Mouse (Mus musculus) cortical plate, adult 2 months (tissue): ENCODE results near the gene Pbx1. TPM values are rescaled to one million over a fixed set of nuclear protein-coding genes. Genes with fewer than 3 reads are reported as not detected.

Experiments used
- H3K27ac ChIP-seq: fragments of 200-500 bp; 2 replicates; pipeline ENCODE4 v1.5.1; 2012; ENCODE audit warnings: low read length, control low read depth, inconsistent platforms; ENCODE audit not compliant: insufficient read depth
- H3K4me1 ChIP-seq: fragments of 200-500 bp; 2 replicates; pipeline ENCODE4 v1.6.1; 2011; ENCODE audit warnings: low read length; ENCODE audit not compliant: control insufficient read depth, insufficient read depth
- H3K4me3 ChIP-seq: fragments of 200-500 bp; 2 replicates; pipeline ENCODE4 v1.5.1; 2011; ENCODE audit warnings: mild to moderate bottlenecking, low read length, control low read depth; ENCODE audit not compliant: insufficient read depth
- CTCF ChIP-seq: fragments of 200-500 bp; IDR thresholded peaks from 2 replicates; pipeline ENCODE4 v1.5.1; 2011; ENCODE audit warnings: mild to moderate bottlenecking, control low read depth, low read length; ENCODE audit not compliant: insufficient read depth; ENCODE audit errors: extremely low read depth
- POLR2A ChIP-seq: fragments of 200-500 bp; IDR thresholded peaks from 2 replicates; pipeline ENCODE4 v1.6.1; 2011; ENCODE audit warnings: mild to moderate bottlenecking, low read length, control low read depth; ENCODE audit not compliant: insufficient read depth; ENCODE audit errors: extremely low read depth
- polyA plus RNA-seq: library from polyadenylated mRNA; depleted of rRNA; stranded (reverse); fragments of >200 nt; gene quantifications from 2 replicates; pipeline ENCODE4 v1.2.3, GENCODE M21; 2012

The Pbx1 gene
- polyA plus RNA-seq, 1 experiment, result 65.5 TPM

DNA sequence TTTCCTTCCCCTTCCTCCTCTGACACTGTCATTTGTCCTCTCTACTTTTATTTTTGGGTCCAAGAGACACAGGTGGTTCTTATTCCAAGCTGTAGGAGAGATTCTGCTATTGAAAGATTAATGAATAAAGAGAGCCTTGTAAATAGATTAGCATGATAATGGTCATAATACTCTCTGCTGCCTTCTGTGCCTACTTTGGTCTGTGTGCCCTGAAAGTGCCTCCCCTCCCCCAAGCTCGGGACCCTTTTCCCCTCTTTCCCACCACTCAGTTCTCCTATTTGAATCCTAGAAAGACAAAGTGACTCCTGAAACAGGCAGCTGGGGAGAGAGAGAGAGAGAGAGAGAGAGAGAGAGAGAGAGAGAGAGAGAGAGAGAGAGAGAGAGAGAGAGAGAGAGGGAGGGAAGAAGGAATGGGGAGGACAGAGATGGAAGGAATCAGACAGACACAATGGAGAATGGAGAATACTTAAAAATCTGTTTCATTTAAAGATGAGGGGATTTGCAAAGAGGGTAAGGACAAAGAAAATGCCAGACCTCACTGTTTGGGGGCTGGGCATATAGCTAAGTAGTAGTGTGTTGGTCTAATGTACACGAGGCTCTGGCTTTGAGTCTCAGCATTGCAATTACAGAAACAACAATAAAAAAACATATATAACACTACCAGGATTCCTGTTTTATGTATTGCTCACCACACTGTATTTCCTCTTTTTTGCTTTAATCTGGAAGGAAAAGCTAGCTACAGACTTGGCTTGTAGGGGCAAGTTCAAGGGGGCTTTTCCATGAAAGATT lies 145.0 kb downstream of the Pbx1 start:
- no peak for TF ChIP-seq CTCF
- TF ChIP-seq POLR2A, result no peak
- Histone ChIP-seq H3K4me1 (peaks cover 33% of the 10 kb centered on the region), H3K27ac (no peak overlapping the region), H3K4me3 (no peak overlapping the region)

DNA sequence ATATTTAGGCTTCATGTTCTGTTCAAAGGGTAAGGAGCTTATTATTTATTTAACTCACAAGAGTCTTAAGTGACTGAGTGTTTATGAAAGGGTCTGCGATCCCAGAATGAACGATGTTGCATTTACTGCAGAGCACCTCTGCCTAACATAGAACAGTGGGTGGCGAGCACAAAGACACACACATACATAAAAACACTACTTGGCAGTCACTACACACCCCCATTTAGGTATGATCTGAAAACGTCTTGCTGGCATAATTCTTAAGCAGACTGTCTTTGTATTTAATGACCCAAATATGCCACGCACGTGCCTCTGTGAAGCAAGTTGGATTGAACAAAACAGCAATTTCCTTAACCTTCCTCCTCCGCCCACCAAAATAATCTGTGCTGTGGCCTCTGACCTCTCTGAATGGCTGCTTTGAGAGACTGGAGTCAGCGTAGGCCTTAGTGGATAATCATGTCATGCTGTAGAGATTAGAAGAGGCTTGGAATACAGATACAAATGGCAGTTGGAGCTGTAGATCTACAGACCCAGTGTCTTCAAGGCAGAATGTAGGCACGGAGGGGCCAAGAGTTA lies 147.4 kb downstream of the Pbx1 start:
- H3K4me1 ChIP-seq, result peaks cover 26% of the 10 kb centered on the region
- no peak overlapping the region for H3K27ac ChIP-seq
- no peak overlapping the region for H3K4me3 ChIP-seq
- no peak for TF ChIP-seq CTCF
- TF ChIP-seq POLR2A, result no peak

DNA sequence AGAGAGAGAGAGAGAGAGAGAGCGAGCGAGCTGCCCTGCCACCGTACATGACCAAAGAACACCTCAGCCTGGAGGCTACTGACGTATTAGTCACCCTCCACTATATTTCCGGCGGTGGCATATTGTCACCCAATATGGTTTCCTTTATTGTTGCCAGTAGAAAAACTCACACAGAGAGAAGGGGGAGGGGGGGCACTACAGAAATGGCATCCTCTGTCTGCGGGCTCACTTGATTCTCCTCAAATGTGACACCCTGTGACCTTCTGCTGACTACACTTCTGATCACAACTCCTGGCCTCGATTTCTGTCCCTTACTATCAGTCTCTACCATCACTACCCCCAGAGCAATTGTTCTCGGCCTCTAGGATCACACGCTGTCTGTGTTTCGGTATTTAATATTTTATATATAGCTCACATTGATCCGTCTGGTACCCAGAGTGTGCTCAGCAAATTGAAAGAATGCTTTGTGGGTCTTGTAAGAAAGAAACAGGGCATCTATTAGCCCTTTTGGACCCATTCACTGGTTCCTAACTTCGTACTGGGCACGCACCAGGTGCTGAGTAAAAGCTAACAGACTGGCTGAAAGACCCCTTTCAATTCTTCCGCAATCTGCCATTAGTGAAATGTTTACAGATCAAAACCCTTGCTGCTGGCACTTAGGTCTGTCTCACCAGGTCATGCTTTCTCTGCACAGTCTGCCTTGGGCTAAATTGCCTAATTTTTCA lies 148.1 kb downstream of the Pbx1 start:
- H3K4me3 ChIP-seq, result no peak overlapping the region
- no peak overlapping the region for H3K27ac ChIP-seq
- TF ChIP-seq CTCF (no peak), POLR2A (no peak)
- H3K4me1 ChIP-seq, result peaks cover 24% of the 10 kb centered on the region

DNA sequence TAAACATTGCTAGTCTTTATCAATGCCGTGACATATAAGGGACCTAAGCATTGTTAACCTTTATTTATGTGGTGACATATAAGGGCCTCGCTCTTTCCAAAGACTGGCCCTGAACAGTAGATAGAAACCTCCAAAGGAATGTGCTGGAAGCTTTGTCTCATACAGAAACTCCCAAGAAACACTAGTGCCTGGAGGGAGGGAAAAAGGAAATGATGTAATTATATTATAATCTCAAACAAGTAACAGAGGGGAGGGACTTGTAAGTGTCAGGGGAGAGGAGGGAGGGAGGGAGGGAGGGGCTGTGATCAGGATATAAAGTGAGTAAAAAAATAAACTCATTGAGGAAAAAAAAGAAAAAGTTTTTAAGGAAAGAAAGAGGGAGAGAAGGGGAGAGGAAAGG lies 148.6 kb downstream of the Pbx1 start:
- Histone ChIP-seq H3K4me1 (peaks cover 22% of the 10 kb centered on the region), H3K4me3 (no peak overlapping the region), H3K27ac (no peak overlapping the region)
- TF ChIP-seq CTCF (no peak), POLR2A (no peak)

DNA sequence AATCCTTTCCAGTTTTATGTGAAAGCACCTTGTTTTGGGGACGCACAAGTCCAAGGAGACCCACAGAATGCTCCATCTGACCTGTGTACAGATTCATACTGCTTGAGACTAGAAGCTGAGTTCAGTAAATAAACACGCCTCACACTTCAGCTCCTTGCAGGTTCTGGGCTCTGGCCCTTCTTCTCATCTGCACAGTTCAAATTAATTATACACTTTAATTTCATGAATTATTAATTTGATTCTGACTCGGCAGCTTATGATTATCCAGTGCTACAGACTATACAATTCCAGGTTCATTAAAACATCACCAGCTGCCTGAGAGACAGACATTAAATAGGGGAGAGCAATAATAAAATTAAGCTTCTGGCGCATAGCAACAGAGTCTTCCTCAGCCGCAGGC lies 156.4 kb downstream of the Pbx1 start:
- TF ChIP-seq CTCF (no peak), POLR2A (no peak)
- H3K4me1 ChIP-seq, result 0 out of 2 replicates have a peak, but pooled peaks cover 2% of the 10 kb centered on the region
- no peak overlapping the region for H3K4me3 ChIP-seq
- no peak overlapping the region for H3K27ac ChIP-seq

DNA sequence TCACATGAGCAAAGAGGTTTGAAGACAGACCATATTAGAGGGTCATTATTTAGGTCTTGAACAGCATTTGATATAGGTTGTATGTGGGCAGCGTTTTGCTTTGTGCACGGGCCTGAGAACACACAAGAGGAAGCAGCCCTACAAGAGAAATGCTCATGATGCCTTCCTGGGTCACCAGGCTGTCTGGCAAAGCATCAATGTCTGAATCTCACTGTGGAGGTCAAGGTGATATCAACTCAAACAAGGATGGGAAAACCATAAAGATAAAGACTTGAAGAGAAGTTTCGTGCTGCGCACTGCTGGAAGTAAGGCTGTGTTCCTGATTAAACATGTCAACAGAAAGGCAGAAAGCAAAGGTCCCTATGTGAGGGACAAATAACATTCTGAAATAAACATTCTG lies 157.8 kb downstream of the Pbx1 start:
- H3K4me1 ChIP-seq, result 0 out of 2 replicates have a peak, but pooled peaks cover 2% of the 10 kb centered on the region
- H3K27ac ChIP-seq, result no peak overlapping the region
- no peak overlapping the region for H3K4me3 ChIP-seq
- no peak for TF ChIP-seq POLR2A
- TF ChIP-seq CTCF, result no peak

DNA sequence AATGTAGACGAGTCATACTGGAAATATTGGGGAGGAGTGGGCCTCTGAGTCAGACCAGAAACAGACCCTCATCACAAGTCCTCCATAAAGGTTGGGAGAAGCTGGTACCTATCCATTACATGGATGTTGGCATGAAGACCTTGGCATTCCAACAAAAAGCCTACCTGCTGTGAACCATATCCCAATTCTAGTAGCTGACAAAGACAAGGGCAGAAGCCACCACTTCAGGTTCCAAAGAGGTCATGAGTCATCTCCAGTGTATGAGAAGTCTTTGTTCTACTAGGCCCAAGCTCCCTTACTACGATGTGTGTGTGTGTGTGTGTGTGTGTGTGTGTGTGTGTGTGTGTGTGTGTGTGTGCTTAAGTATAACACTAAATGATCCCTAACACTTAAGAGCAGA lies 160.0 kb downstream of the Pbx1 start:
- no peak for TF ChIP-seq CTCF
- no peak for TF ChIP-seq POLR2A
- no peak overlapping the region for H3K27ac ChIP-seq
- H3K4me3 ChIP-seq, result no peak overlapping the region
- peaks cover 8% of the 10 kb centered on the region for H3K4me1 ChIP-seq

DNA sequence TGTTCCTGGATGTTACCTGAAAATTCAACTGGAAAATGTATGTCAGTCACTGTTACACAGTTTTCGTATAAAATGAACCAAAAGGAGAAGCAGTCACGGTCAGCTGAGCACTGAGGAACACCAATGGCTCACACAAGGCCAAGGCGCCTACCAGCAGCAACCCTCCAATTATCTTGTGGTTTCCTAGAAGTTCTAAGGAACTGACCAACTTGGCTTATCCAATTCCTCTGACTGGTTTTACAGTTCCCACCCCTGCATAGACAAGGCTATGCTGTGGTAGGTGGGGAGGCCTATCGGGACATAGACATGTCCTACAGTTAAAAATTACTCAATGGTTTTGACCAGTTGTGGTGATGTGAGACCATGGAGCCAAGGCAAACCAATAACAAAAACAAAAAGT lies 160.9 kb downstream of the Pbx1 start:
- H3K27ac ChIP-seq, result no peak overlapping the region
- no peak overlapping the region for H3K4me3 ChIP-seq
- TF ChIP-seq CTCF, result no peak
- TF ChIP-seq POLR2A, result no peak
- peaks cover 7% of the 10 kb centered on the region for H3K4me1 ChIP-seq

DNA sequence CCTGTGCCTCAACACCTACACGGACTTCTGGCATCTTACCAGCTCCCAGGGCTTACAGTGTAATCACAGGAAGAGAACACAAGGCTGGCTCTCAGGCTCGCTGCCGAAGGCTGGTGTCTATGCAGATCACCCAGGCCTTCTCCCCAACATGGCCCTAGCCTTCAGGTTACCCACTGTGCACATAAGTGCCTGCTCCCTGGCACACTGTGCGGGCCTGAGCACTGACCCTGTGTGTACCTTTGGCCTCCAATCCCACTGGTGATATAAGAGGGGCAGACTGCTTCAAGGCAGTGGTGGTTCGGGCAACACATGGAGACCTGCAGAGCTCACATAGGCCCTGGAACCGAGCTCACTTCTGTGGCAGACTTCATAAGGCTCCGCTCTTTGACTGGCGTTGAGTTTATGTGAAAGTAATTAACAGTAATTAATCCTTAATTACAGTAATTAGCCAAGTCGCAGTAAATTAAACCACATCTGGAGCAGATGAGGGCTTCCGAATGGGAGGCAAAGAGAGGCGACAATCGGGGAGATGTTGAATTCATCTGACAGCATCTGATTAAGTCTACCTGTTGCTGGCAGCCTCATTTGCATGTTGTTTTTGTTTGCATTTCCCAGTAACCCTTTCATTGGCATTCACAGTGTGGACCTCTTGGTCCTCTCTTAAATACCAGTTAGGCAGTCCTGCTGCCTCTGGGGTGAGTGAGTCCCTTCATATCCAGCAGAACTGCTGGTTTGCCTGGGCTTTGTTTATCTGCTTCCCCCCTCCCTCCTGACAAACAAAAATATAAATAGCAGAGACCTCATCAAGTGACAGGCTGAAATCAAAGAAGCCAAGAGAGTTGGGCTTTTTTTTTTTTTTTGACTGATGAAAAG lies 163.1 kb downstream of the Pbx1 start:
- no peak overlapping the region for H3K27ac ChIP-seq
- H3K4me3 ChIP-seq, result no peak overlapping the region
- no peak for TF ChIP-seq CTCF
- no peak for TF ChIP-seq POLR2A
- H3K4me1 ChIP-seq, result peaks cover 6% of the 10 kb centered on the region
